Mouse (Mus musculus) frontal cortex, postnatal 36 days (tissue): ENCODE data around the gene Rtca.

Experiments used
- DNase-seq, 2 experiments: peaks; one replicate each; pipeline ENCODE4 v3.0.0; 2022; ENCODE audit warnings: low spot score in 2 of 2

Gene Rtca

DNA sequence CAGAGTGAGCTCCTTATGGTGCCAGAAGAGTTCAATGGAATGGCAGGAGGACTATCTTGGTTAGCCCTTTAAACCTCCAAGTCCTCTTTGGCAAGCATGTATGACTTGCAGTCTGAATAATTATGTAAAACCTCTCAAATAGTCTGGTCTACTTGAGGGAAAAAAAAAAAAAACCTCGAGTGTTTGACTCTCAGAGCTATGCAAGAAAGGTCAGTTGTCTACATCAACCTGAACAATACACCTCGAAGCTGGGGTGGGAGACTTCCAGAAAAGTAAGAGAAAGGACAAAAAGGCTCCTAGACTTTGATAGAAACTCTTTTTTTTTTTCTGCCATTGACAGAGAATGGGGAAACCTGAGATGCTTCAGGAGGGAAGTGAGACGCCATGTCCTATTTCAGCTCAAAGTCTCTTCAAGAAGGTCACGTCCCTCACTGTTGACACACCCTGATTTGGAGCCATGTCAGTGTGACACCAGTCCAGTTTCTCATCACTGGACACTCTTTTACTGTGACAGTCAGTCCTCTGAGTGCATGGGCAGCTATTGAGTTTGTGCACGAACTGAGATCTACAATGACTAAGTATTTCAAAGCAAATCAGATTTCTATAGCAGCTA, 31.2 kb downstream of the Rtca start:
- DNase-seq, result no peak

DNA sequence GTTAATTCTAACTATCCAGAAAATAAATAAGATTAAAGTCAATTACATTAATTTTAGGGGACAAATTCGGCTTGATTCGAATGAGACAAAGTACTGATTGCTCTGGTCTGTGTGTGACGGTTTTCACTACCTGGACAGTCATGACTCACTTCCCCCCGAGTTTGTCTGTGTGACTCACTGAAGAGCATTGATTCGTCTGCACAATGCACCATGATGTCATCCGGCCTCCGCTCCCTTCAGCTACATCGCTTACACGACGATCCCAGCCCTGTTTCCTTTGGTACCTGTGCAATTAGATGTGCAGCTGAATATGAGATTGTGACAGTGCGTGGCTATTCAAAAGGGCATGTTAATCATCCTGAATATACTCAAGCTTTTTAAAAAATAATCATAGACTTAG, 33.4 kb downstream of the Rtca start:
- DNase-seq, result peak in 1 of 2 experiments; percentile 7

DNA sequence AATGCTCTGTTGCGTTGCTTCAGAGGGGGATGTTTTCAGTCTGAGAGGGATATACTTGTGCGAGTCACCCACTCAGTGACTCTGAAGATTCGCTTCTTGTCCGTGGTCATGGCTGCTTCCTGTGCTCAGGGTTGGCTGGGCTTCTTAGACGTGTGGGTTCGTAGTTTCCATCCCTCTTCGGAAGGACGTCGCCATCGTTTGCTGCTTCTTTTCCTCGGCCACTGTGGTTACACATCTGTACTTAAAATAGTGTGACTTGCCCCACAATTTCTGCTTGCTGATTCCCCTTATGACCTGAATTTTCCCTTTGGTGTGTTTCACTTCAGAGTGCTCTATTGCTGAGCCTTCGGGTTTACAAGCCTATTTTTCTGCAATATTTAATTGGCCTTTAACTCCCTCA, 42.3 kb downstream of the Rtca start:
- DNase-seq, result no peak

DNA sequence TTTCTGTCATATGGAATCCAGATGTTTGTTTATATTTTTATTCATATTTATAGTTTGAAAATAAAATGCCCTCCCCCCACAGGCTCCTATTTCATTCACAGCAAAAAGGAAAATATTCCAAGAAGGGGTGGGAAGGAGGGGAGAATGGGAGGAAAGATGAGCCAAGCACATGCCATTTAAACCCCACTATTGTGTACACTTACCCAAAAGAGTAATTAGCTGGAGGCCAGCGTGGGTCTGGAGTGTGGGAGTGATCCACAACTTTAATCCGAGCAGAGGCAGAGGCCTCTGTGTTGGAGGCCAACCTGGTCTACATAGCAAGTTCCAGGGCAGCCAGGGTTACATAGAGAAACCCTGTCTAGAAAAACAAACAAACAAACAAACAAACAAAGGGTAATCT, 43.7 kb downstream of the Rtca start:
- no peak for DNase-seq

DNA sequence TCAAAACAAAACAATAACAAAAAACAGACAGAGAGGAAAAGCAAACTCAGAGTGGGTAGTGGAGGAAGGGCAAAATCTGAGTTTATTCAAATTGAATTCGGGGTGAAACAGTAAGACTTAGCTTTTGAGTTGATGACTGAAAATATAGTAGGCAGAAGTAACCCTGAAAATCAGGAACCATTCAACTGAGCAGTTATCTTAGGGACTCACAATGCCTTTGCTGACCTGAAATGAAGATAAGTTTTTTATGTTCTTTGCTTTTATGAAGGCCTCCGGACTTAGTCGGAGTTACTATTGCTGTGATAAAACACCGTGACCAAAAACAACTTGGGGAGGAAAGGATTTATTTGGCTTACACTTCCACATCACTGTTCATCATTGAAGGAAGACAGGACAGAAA, 47.0 kb downstream of the Rtca start:
- DNase-seq, result no peak

DNA sequence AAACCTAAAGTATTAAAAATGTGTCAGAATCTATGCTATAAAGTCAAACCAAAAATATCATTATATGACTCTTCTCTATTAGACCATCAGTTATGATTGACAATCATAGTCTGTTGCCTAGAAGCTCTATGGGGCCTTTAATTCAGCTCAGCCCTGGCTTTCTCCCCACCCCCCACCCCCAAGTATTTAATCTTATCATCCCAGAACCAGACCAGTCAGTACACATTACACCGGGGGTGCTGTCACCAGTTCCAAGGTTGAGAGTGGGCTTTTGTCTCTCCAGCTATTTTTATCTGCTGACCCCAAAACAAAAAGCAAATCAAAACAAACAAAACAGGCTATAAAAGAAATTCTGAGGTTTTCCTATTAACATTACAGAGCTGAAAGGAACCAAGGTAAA, 53.5 kb downstream of the Rtca start:
- no peak for DNase-seq

DNA sequence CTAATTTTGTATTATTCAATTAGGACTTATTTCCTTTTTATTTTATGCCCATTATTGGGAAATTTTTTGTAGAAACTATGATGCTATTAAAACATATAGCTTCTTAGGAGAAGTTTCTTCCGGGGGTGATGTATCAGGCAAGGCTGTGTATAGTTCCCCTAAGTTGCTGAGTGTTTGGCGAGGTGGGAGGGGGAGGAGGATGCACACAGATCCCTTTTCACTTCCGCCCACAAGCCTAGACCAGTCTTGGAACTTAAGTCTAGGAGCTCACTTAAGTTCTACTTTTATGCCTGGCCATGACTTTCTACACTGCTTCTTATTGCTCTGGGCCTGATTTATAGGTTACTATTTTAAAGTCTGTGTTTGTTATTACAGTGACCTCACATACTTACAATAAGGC, 57.3 kb downstream of the Rtca start:
- DNase-seq, result no peak

DNA sequence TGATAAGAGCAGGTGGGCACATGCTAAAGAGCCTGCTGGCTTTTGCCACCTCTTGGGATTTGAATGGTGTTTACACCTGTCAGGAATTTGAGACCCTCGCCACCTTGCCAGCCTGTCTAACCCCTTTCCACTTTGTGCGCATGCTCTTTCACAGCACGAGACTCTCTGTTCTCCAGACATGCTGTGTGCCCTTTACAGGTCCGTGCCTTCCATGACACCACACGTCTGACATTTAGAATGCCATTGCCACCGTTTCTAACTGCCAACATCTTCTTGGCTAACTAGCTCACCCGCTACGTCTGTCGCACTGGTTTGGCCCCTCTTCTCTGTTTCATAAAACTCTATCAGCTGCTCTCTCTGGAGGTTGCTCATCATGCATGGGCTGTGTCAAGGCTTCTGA, 63.7 kb downstream of the Rtca start:
- DNase-seq, result no peak

DNA sequence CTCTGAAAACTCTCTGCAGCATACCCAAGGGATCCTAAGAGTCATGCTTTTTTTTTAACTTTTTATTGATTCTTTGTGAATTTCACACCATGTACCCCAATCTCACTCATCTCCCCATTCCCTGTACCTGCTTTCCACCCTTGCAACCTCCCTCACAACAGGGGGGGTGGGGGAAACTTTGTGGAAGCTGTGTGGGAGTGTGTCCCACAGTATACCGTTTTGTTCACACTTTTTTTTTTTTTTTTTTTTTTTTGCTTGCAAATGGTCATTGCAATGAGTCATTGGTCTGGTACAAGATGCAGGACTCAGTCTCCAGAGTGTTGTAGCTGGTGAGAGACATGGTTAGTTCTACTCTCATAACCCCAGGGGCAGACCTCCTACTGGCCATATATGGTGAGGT, 65.2 kb downstream of the Rtca start:
- DNase-seq, result no peak

DNA sequence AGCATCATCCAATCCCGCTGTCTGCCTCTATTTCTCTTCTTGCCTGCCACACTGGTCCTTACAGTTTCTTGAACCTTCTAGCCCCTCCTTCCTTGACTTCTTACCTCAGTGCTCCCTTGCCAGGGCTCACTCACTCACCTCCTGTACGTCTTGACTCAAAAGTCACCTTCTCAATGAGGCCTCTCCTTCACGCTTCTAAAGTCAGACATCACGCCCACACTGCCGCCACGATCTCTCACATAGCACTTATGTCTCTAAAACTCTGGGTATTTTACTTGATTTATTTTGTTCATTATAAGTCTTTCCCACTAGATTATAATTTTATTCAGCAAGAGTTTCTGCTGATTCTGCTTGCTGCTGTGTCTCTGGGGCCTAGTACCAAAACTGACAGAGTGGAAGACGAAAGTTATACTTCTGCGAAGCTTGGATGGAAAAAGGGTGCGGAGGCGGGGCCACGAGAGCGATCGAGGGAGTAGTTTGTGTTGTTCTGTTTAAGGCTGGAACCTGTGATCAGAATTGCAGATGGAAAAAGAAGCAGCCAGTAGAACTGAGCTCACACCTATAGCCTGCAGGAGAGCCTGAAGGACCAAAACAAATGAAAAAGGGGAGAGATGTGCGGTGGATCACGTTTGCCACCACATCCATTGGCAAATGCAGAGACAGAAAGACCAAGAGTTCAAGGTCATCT, 66.3 kb downstream of the Rtca start:
- no peak for DNase-seq

DNA sequence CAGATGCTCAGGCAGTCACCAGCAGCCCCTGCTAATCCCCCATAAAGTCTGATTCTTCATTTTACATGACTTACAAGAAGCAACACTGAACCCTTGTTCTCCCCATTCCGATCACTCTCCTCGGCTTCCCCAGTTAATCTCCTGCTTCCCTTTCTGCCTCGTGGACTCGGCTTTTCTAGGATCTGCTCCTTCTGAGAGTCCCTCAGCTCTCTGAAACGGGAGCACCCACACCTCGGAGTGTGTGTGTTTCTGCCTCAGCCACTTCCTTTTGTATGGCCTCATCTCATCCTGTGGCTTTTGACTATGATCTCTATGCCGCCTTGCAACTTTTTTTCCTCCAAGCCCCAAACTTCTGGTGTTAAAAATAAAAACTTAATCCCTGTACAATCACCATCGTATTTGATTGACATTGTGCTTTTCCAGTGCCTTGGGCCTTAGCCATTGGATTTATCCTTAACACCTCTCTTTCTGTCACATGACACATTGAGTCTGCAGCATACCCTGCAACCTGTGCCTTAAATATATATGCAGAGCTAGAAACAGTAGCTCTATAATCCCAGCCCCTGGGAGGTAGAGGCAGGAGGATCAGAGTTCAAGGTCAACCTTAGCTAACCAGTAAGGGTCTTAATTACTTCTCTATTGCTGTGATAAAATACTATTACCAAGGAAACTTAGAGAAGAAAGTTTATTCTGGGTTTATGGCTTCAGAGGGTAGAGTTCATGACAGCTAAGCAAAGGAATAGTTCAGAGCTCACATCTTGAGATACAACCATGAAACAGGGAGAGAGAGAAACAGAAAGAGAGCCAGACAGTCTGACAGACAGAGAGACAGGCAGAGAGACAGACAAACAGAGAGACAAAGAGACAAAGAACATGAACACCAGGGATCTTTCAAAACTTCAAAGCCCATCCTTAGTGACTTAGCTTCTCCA, 67.7 kb downstream of the Rtca start:
- no peak for DNase-seq
